Mouse (Mus musculus) CH12F3 (cell line): ENCODE data around the gene Cryzl1.

Experiments
- in situ Hi-C: fragments of 300-500 bp; cut with MboI; formaldehyde crosslinking; loops from 2 replicates; pipeline ENCODE4 v1.14.3; 2020; ENCODE audit warnings: low sequenced_read_pairs

Cryzl1 gene

GRCm38 (mm10) chr16:91689791-91690190 lies 39.0 kb downstream of the Cryzl1 start:
- in situ Hi-C loops: no loop called here

GRCm38 (mm10) chr16:91688619-91689334 lies 40.0 kb downstream of the Cryzl1 start, which contains the start of gene Donson:
TSS of gene Donson (minus strand) at chr16:91688770.
- in situ Hi-C loops: no loop called here

- in situ Hi-C loops: no loop called here
Measured at GRCm38 (mm10) chr16:91688023-91688618, 40.7 kb downstream of the Cryzl1 start.

GRCm38 (mm10) chr16:91686369-91686768 lies 42.4 kb downstream of the Cryzl1 start:
- in situ Hi-C loops: no loop called here

- in situ Hi-C loops: no loop called here
Measured at GRCm38 (mm10) chr16:91685526-91685925, 43.2 kb downstream of the Cryzl1 start.

GRCm38 (mm10) chr16:91680656-91681055 lies 48.1 kb downstream of the Cryzl1 start:
- in situ Hi-C loops: no loop called here

- in situ Hi-C loops: no loop called here
Measured at GRCm38 (mm10) chr16:91678147-91678911, 50.4 kb downstream of the Cryzl1 start.

GRCm38 (mm10) chr16:91674500-91674899 lies 54.3 kb downstream of the Cryzl1 start:
- in situ Hi-C loops: no loop called here

- in situ Hi-C loops: no loop called here
Measured at GRCm38 (mm10) chr16:91663795-91664194, 65.0 kb downstream of the Cryzl1 start.

- in situ Hi-C loops: no loop called here
Measured at GRCm38 (mm10) chr16:91662336-91662735, 66.4 kb downstream of the Cryzl1 start.

- in situ Hi-C loops: no loop called here
Measured at GRCm38 (mm10) chr16:91661397-91661796, 67.4 kb downstream of the Cryzl1 start.

GRCm38 (mm10) chr16:91659798-91660197 lies 69.0 kb downstream of the Cryzl1 start:
- in situ Hi-C loops: no loop called here

- in situ Hi-C loops: no loop called here
Measured at GRCm38 (mm10) chr16:91658471-91658870, 70.3 kb downstream of the Cryzl1 start.

- in situ Hi-C loops: no loop called here
Measured at GRCm38 (mm10) chr16:91657285-91657684, 71.5 kb downstream of the Cryzl1 start.

GRCm38 (mm10) chr16:91655285-91655684 lies 73.5 kb downstream of the Cryzl1 start:
- in situ Hi-C loops: no loop called here

- in situ Hi-C loops: no loop called here
Measured at GRCm38 (mm10) chr16:91652191-91652590, 76.6 kb downstream of the Cryzl1 start.

- in situ Hi-C loops: no loop called here
Measured at GRCm38 (mm10) chr16:91649781-91650180, 79.0 kb downstream of the Cryzl1 start.

- in situ Hi-C loops: no loop called here
Measured at GRCm38 (mm10) chr16:91649246-91649645, 79.5 kb downstream of the Cryzl1 start.

GRCm38 (mm10) chr16:91648220-91648550 lies 80.6 kb downstream of the Cryzl1 start:
- in situ Hi-C loops: no loop called here

- in situ Hi-C loops: no loop called here
Measured at GRCm38 (mm10) chr16:91647461-91648219, 81.1 kb downstream of the Cryzl1 start, which contains the start of gene Son. TSS of gene Son (plus strand) at chr16:91647506.
